Mouse (Mus musculus): Measurements from ENCODE around the gene Elavl2.

Elavl2 gene

DNA sequence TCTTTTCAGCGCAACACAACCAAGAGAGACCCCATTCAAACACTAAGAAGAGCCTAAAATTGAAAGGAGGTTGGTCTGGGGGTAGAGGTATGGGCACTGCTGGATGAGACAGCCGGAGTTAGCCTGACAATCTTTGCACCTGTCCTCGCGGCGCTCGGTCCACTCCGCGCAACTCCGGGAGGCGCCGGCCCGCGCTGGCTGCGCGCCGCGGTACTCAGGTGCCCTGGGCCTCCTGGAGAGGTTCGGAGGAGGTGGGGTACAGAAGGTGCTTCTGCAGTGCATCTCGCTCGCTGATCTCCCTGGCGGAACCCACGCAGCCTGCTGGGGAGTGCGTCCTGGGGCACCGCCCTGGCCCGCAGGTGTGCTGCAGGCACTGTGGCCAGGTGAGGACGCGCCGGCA, at the start of gene Elavl2:
Gene Elavl2, minus strand, starts transcription at position 363 of the 400 bp plus-strand sequence.
- in situ Hi-C loops (cut with MboI, MseI) = no loop called here

DNA sequence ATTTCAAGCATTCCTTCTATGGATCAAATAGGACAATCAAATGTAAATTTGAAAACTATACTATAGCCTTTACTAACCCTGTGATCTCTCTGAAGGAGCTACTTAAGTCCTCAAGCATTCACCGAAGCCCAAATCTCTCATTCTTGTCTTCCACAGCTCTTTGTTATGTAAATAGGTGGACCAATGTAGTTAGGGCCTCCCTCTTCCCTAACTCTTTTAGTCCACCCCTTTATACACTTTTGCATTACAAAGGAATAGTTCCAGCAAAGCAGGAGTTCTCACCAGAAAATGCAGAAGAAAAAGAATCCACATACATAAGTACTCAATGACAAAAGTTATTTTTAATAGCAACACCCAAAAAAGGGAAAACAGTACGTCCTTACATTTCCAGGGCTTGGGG, 47.3 kb upstream of the Elavl2 start:
- in situ Hi-C loops (cut with MboI, MseI) = no loop called here

DNA sequence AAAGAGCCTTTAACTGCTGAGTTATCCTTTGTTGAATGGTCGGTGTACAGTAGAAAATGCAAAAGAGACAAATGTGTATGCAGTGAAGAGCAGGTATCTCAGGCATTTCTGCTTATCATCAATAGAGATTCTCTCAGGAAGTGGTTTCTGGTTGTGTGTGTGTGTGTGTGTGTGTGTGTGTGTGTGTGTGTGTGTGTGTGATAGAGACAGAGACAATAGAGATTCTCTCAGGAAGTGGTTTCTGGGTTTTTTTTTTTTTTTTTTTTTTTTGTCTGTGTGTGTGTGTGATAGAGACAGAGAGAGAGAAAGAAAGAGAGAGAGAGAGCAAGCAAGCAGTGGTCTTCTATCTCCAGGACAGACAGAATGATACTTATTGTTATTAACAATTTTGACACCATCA, 15.0 kb upstream of the Elavl2 start:
- in situ Hi-C loops (cut with MboI, MseI) = no loop called here

DNA sequence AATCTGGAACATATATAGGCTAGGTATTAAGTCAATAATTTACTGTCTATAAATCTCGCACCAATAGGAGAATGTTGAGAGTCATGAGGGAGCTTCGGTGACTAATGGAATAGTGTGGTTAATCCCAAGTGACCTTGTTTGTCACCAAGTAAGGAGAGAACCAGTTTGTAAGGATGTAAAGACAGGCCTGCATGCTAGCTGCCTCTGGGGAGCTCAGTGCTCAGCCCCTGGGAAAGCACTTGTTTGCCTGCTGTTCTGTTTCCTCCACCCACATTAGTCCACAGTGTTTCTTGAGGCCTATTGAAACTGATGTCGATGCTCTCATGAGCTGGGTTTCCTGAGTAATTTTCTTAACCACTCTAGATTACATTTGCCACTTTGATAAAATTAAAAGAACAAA, 4.5 kb upstream of the Elavl2 start:
- in situ Hi-C loops (cut with MboI, MseI) = no loop called here

DNA sequence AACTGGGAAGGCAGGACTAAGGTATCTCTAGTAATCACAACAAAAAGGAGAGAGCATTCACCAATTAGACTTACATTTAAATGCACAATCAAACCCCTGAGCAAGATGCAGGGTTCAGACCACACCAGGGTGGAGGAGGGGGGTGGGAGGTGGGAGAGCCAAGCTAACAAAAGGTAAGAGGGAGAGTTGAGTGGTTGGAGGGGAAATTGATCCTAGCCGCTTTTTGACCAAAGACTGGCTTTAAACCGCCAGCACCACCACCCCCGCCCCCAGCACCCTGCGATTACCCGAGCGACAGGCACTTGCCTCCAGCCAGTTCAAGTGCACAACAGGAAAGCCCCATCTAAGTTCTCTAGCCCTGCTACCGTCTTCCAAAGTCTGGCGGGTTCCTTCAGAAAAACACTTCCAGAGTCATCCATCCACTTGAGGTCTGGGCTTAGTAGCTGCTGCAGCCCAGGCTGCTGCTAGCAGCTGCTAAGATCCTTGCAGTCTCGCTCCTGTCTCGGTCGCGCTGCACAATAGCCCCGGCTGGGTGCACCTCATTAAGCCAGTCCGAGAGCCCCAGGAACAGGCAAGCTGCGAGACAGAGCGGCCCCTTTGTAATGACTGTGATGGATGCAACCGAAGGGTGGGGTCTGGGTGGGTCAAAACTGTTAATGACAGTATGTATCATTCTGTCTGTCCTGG, 932 bp downstream of the Elavl2 start:
- in situ Hi-C loops (cut with MboI, MseI) = no loop called here

DNA sequence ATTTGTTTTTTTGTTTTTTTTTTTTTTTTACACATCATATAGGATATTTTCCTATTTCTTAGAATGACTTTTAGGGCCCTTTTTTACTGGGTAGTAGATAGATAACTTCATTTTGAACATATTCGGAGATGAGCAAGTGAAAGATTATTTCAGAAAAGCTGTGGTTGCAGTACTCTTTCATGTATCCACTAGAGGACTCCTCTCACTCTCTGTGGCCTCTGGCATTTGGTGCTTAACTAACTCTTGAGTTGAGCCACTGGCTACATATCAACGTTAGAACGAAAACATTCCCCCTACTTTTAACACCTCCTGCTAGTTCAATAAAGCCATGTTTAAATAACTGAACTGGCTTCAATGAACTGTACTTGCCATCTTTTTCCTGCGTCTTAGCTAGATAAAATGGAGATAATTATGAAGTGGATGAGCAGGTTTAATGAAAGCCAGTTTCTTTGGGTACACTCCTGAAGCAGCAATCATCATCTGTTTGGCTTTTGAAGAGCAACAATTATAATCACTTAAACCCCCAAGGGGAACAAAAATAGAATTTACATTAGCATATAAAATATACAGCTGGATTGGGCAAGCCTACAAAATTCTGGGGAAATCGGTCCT, 8.5 kb downstream of the Elavl2 start:
- in situ Hi-C loops (cut with MboI, MseI) = no loop called here

DNA sequence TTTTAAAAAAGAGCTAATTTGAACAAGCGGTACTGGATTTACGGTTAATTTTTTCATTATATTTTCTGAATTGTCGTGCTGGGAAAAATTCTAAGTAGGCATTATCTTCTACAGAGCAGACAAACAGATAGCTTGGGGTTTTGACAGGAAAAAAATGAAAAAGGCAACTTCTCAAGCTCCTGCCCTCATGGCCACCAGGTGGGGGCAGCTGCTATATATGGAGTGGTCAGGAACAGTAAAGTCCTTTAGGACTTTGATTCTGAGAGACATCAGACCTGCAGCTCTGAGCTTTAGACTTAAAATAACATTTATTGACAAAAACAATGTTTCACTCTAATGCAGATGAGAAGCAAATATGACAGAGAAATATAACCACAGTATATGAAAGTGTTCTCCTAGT, 12.9 kb downstream of the Elavl2 start:
- in situ Hi-C loops (cut with MboI, MseI) = no loop called here

DNA sequence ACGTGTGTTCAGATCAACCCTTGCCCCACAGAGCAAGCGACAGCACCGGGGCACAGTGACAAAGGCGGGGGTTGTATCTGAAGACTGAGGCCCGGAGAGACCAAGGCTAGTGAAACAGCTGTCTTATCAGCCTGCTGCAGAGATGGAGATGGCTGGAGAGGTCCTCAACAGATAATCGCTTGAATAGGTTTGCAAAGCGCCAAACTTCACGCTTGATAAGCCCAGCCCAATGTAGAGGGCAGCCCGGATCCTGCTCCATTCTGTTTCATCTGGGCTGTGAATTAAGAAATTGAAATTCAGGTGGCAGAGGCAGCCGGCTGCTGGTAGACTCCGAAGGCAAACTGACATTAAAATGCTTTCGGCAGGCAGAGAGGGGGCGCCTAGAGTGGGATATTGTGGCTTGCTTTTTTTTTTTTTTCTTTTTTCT, 19.4 kb downstream of the Elavl2 start:
- in situ Hi-C loops (cut with MboI, MseI) = no loop called here

DNA sequence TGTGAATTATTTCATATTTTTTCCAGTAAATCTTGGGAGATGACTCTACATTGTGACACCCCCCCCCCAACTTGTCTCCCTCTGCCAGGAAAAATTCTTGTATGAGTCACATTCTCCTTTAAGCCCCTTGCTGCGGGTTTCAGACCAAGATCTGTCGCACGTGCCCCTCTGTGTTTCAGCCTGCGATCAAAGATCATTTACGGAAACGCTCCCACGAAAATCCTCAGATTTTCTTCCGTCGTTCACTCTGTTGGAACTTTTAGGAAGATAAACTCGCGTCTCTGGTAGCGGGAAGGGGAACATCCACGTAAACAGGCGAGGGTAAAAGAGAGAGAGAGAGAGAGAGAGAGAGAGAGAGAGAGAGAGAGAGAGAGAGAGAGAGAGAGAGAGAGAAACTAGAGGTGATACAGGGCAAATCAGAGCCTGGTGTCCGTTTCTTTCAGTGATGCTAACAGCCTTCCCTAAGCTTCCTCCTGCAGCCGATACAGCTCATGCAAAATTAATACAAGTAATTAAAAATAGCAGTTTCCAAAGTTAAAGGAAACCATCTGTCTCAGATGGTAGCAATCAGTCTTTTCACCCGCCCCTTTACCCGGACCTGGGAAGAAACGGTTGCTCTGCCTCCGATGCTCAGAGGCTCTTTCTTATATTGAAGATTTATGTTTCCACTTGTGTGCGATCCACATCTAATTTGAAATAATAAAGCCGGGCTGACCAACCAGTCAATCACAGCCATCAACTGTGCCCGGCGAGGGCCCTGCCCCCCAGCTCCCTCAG, 20.1 kb downstream of the Elavl2 start:
- in situ Hi-C loops (cut with MboI, MseI) = no loop called here

DNA sequence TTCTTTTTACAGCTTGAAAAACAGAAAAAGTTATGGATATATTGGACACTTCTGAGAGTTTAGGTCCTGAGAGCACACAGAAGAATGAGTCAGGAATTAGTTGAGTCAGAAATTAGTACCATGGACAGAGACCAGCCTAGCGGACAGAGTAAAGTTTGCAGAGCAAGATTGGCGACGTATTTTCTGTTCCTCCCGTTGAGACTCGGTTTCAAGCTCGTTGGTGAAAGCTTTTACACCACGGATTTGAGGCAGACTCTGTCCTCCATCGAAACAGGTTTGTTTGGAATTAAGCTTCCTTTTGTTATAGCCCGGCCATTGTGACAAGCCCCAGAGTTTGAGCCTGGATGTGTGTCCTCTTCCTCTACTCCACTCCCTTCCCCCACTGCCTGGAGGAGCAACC, 21.0 kb downstream of the Elavl2 start:
- in situ Hi-C loops (cut with MboI, MseI) = no loop called here

DNA sequence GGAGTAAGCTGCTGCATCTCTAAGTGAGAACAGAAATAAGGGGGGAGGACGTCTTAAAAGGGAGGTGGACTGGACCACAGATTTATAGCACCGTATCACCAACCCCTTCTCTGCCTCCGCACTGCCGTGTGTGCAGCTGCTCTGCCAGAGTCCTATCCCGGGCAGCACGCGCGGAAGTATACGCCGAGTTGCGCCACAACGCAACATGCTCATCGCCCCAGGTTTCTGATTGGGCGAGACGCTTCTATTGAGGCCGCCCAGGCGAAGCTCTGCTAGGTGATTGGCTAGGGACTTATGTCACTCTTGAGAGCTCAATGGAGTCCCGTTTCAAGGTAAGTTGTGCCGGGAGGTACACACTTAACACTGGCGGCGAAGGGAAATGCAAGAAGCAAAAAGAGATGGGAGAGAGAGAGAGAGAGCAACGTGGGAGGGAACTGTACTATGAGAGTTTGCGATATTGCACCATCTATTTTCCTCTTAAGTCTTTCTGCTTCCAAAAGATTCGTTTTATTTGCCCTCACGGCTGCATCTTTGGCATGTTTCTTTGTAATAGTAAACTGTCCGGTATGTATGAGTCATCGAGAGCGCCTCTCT, 24.2 kb downstream of the Elavl2 start:
- in situ Hi-C loops (cut with MboI, MseI) = no loop called here

DNA sequence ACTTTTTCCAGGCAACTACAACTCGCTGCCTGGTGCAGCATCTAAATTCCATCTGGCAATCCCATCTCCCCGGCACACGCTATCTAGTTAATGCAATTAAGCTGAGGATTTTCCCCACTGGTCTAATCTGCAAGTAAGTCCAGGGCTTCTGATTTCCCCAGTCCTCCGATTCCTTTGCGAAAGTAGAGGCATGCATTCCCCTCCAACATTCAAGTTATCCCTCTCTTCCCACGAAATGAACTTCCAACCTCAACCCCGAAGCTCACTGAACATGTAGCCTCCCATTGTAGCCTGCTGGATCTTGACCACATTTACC, 25.3 kb downstream of the Elavl2 start:
- in situ Hi-C loops (cut with MboI, MseI) = no loop called here

DNA sequence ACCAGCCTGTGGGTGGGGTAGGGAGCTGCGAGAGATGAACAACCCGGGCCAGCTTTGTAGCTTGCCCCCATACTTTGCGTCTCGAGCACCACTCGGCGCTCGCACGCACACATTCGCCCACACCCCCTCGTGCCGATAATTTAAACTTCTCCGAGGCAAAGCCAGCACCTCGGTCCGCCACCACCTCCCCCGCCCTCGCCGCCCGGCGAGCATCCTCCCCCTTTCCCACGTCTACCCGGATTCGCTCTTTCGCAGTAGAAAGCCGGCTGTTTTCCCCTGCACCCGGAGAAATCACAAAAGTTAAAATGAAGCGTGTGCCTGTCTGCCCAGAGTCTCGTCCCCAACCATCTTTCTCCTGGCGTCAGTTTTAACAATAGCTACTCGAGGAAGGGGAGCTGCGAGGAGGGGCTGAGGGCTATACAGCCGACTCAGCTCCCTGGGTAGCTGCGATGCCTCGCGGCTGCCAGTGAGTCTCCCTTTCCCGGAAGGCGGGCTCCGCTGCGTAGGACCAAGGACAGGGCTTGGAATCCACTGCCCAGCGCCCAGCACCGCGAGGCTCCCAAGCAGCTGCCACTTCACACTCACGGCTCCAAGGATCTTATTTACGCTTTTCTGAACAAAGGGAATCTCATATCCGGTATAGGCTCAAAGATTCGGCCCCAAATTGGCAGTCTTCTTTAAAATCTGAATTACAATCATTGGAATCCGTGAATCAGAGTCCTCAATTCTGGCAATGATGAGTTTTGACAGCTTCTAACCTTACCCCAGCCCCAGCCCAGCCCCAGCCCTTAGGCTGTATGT, 25.8 kb downstream of the Elavl2 start:
- in situ Hi-C loops (cut with MboI, MseI) = no loop called here

DNA sequence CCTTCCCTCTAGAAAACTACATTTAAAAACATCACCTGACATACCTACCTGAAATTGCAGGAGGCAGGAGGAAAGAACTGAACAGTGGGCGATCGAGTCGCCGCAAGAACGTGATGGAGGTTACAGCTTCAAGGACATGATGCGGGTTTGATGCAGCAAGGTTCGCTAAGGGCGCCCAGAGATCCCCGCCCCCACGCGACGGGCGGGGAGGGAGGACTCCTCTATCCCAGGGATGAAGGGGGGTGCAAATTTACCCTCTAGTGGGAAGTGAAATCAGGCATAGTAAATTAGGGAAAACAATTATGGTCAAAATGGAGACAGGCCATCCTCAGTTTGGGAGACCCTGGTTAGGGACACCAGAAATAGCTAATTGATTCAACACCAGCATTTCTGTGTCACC, 27.7 kb downstream of the Elavl2 start:
- in situ Hi-C loops (cut with MboI, MseI) = no loop called here

DNA sequence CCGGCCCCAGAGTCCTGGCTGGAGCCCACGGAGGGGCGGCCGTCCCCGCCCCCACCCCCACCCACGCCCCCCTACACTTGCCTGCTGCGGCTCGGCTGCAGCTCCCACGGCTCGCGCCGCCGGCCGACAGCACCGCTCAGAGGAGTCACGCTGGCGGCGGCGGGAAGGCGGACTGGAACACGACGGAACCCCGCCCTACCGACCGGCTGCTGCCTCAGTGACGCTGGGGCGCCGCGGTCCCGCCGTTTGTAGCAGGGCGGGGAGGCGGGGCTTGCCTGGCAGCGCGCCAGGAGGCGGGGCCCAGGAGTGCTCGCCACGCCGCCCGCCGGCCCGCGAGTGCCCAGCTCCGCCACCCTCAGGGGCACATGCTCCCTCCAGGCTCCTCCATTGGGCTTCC, 28.8 kb downstream of the Elavl2 start:
- in situ Hi-C loops (cut with MboI, MseI) = no loop called here

DNA sequence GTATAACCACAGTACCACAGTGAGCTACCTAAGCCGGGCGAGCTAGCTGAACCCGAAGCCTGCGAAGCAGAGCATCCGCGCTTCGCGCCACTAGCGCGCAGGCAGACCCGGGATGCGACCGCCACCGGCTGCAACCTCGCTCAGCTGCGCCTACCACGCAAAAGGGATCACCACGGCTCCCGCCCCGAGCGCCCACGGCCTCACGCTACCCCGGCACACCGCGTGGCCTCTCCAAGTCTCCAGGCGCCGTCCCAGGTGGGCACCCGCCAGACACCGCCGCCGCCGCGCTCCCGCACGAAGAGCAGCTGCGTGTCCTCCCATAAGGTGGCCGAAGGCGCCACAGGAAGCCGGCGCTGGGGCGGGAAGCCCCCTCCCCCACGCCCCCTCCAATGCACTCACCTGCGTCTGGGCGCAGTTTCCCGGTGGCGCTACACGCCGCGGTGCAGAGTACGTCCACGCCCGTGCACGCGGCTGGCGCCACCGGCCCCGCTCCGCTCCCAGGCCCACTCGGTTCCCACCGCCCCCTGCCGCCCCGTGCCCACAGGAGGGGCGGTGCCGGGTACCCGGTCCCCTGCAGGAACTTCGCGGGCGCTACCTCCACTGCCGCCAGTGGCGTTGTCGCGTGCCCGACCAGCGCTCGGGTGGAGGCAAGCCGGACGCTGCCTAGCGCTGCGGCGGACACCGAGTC, 29.3 kb downstream of the Elavl2 start:
- in situ Hi-C loops (cut with MboI, MseI) = no loop called here

DNA sequence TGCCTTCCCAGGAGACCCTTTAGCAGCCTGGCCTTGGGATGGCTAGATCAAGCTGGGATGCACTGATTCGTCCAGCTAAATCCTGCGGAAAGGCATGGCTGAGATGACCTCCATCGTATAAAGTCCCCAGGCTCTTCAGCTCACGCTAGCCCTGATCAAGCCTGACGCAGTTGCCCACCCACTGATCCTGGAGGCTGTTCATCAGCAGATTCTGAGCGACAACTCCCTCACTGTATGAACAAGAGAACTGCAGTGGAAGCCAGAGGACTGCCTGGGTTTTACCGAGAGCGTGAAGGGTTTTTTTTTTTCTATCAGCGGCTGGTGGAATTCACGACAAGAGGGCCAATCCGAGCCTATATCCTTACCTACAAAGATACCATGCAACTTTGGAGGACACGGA, 35.3 kb downstream of the Elavl2 start:
- in situ Hi-C loops (cut with MboI, MseI) = no loop called here

DNA sequence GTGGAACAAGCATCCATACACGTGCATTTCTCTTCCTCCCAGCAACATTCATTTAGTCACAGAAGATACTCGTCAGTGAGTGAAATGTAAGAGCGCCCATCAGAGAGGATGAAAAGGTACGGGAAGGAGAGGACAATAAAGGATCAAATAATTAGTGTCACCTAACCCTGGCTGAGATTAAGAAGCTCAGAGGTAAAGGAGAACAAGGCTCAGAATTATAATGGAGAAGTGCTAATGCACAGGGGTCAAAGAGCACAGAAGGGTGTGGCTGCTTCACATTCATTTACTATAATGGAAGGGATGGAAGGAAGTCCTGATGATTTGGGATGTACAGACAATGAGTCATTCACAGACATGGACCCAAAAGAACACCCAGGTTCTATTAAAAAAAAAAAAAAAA, 36.6 kb downstream of the Elavl2 start:
- in situ Hi-C loops (cut with MboI, MseI) = no loop called here

DNA sequence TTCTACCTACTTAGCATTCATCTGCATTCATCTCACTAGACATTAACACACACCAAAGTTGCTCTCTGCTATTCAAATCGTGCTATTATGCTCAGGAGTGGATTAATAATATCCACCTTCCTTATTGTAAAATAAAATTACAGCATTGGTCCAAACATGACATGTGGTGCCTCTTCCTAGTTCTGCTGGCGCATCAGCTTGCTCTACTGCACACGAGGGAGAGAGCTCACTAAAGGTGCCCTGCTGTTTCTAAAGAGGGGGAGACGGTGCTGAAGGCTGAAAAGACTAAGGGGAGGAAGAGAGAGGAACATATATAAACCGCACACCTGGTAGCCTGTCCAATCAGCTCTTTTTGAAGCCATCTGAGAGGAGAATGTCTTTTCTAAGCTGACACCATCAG, 38.1 kb downstream of the Elavl2 start:
- in situ Hi-C loops (cut with MboI, MseI) = no loop called here

DNA sequence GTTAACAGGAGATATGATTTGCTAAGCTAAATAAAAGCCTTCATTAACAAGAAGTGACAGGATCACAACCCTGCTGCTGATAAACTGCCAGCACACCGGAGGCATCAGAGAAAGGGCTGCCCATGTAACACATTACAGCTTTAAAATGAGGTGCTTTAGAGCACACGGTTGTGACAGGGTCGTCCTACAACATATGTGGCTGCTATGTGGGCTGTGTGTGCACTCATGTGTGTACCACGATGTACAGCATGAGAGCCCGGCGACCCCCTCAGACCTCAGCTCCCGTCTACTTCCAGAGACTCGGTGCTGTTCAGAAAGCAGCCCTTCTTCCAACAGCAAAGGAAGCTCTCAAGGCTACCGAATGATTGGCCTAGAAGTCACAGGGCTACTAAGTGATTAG, 47.4 kb downstream of the Elavl2 start:
- in situ Hi-C loops (cut with MboI, MseI) = no loop called here

DNA sequence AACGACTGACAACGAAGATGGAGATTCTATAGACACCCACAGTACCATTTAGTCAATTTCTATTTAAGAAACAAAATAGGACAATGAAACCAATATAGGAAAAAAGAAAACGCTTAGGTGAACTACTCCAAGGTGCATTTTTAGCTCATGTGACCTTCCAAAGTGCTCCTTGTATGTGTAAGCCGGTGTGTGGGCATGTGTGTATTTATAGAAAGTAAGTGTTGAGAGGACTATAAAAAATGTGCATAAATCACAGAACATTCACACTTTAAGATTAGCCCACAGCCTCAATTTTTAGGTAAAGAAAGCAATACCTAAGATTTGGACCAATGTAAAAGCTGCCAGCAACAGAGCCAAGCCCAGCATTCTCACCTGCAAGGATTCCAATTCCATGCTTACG, 51.0 kb downstream of the Elavl2 start:
- in situ Hi-C loops (cut with MboI, MseI) = no loop called here

All from T-helper 2 cell (primary cell).